Mouse (Mus musculus) liver, adult 2 months (tissue): ENCODE data around the gene Arfgef2. TPM values are rescaled to one million over a fixed set of nuclear protein-coding genes. Genes with fewer than 3 reads are reported as not detected.

ENCODE experiments used
- DNase-seq: peaks from one replicate; pipeline ENCODE4 v3.0.0-alpha.2; 2011; ENCODE audit warnings: low read depth, low spot score; ENCODE audit errors: extremely low read depth
- H3K27ac ChIP-seq: fragments of 200-500 bp; replicated peaks from 2 replicates; pipeline ENCODE4 v1.5.1; 2012; ENCODE audit warnings: low read depth, mild to moderate bottlenecking, control low read depth, inconsistent platforms, low read length; ENCODE audit not compliant: insufficient read depth
- H3K27me3 ChIP-seq: fragments of 200-500 bp; 2 replicates; pipeline ENCODE4 v1.6.1; 2012; ENCODE audit warnings: mild to moderate bottlenecking, moderate library complexity, low read length, inconsistent platforms; ENCODE audit not compliant: control insufficient read depth, insufficient read depth
- H3K36me3 ChIP-seq: fragments of 200-500 bp; 2 replicates; pipeline ENCODE4 v1.6.1; 2012; ENCODE audit warnings: low read length, inconsistent platforms; ENCODE audit not compliant: control insufficient read depth, insufficient read depth
- H3K4me1 ChIP-seq: fragments of 200-500 bp; 2 replicates; pipeline ENCODE4 v1.6.1; 2011; ENCODE audit warnings: low read length; ENCODE audit not compliant: control insufficient read depth, insufficient read depth
- H3K4me3 ChIP-seq: fragments of 200-500 bp; 2 replicates; pipeline ENCODE4 v1.5.1; 2011; ENCODE audit warnings: low read depth, mild to moderate bottlenecking, control low read depth, low read length, moderate library complexity; ENCODE audit not compliant: insufficient read depth
- H3K79me2 ChIP-seq: fragments of 200-500 bp; 2 replicates; pipeline ENCODE4 v1.6.1; 2012; ENCODE audit warnings: inconsistent platforms, mild to moderate bottlenecking, low read length, moderate library complexity; ENCODE audit not compliant: control insufficient read depth, insufficient read depth
- H3K9ac ChIP-seq: fragments of 200-500 bp; 2 replicates; pipeline ENCODE4 v1.6.1; 2012; ENCODE audit warnings: low read depth, mild to moderate bottlenecking, control low read depth, inconsistent platforms, low read length
- CTCF ChIP-seq: fragments of 200-500 bp; IDR thresholded peaks from 2 replicates; pipeline ENCODE4 v1.5.1; 2011; ENCODE audit warnings: low read depth, low read length, control low read depth
- POLR2A ChIP-seq: fragments of 200-500 bp; IDR thresholded peaks from 2 replicates; pipeline ENCODE4 v1.6.1; 2011; ENCODE audit warnings: low read length, control low read depth; ENCODE audit not compliant: insufficient read depth; ENCODE audit errors: extremely low read depth
- WGBS: fragments of 180-500 bp; shearing (Covaris S2); methylation state at CpG from one replicate; pipeline ENCODE4 v1.1.7; 2018; 5-methylcytosine and 5-hydroxymethylcytosine counted together
- polyA plus RNA-seq: library from polyadenylated mRNA; depleted of rRNA; stranded (reverse); fragments of >200 nt; gene quantifications from 2 replicates; pipeline ENCODE4 v1.2.3, GENCODE M21; 2012
- total RNA-seq: library from RNA; depleted of rRNA; stranded (reverse); fragments of >200 nt; gene quantifications from 2 replicates; pipeline ENCODE4 v1.2.3, GENCODE M21; 2014

Gene Arfgef2
- total and polyA plus RNA-seq, 2 experiments, result 13.5 to 18.3 TPM

- Histone ChIP-seq H3K9ac (peak overlapping the region; percentile 44), H3K27me3 (no peaks in the 10 kb centered on the region), H3K4me3 (peak overlapping the region; percentile 7; the same call in 1 of the 2 replicates), H3K79me2 (no peaks in the 10 kb centered on the region), H3K27ac (peak overlapping the region; percentile 16; the same call in 1 of the 2 replicates), H3K4me1 (peaks cover 12% of the 10 kb centered on the region), H3K36me3 (peaks cover 33% of the 10 kb centered on the region)
- no peak for TF ChIP-seq POLR2A
- TF ChIP-seq CTCF, result no peak
- 19% methylated on average over 20 of the region's 20 CpGs for WGBS
- peak; percentile 93 for DNase-seq
Measured at GRCm38 (mm10) chr2:166870271-166870865, 65.0 kb downstream of the Arfgef2 start.

GRCm38 (mm10) chr2:166870899-166871298 is 65.5 kb downstream of the Arfgef2 start:
- Histone ChIP-seq H3K79me2 (no peaks in the 10 kb centered on the region), H3K4me3 (no peak overlapping the region), H3K27me3 (no peaks in the 10 kb centered on the region), H3K4me1 (peaks cover 12% of the 10 kb centered on the region), H3K36me3 (peaks cover 33% of the 10 kb centered on the region), H3K9ac (no peak overlapping the region), H3K27ac (peak overlapping the region; percentile 16; the same call in 1 of the 2 replicates)
- 62% methylated on average over 10 of the region's 10 CpGs for WGBS
- TF ChIP-seq CTCF, result no peak
- TF ChIP-seq POLR2A, result no peak
- no peak for DNase-seq

GRCm38 (mm10) chr2:166874675-166875280 is 69.4 kb downstream of the Arfgef2 start:
- no peak overlapping the region for H3K9ac ChIP-seq
- no peaks in the 10 kb centered on the region for H3K27me3 ChIP-seq
- no peak overlapping the region for H3K27ac ChIP-seq
- H3K36me3 ChIP-seq, result peaks cover 45% of the 10 kb centered on the region
- peaks cover 9% of the 10 kb centered on the region for H3K4me1 ChIP-seq
- H3K4me3 ChIP-seq, result no peak overlapping the region
- DNase-seq, result no peak
- H3K79me2 ChIP-seq, result no peaks in the 10 kb centered on the region
- no peak for TF ChIP-seq POLR2A
- TF ChIP-seq CTCF, result no peak
- 66% methylated on average over 10 of the region's 10 CpGs for WGBS

GRCm38 (mm10) chr2:166875561-166875960 is 70.2 kb downstream of the Arfgef2 start:
- TF ChIP-seq CTCF (no peak), POLR2A (no peak)
- Histone ChIP-seq H3K4me1 (peaks cover 5% of the 10 kb centered on the region), H3K4me3 (no peak overlapping the region), H3K27ac (no peak overlapping the region), H3K79me2 (no peaks in the 10 kb centered on the region), H3K9ac (no peak overlapping the region), H3K36me3 (peaks cover 50% of the 10 kb centered on the region), H3K27me3 (no peaks in the 10 kb centered on the region)
- 92% methylated on average over 6 of the region's 6 CpGs for WGBS
- no peak for DNase-seq

- no peak overlapping the region for H3K9ac ChIP-seq
- WGBS, result 96% methylated on average over 10 of the region's 10 CpGs
- H3K4me3 ChIP-seq, result no peak overlapping the region
- no peaks in the 10 kb centered on the region for H3K27me3 ChIP-seq
- H3K36me3 ChIP-seq, result peaks cover 55% of the 10 kb centered on the region
- DNase-seq, result no peak
- no peaks in the 10 kb centered on the region for H3K79me2 ChIP-seq
- H3K27ac ChIP-seq, result no peak overlapping the region
- TF ChIP-seq CTCF (no peak), POLR2A (no peak)
- no peaks in the 10 kb centered on the region for H3K4me1 ChIP-seq
Measured at GRCm38 (mm10) chr2:166876331-166876730, 70.9 kb downstream of the Arfgef2 start.

- H3K9ac ChIP-seq, result no peak overlapping the region
Measured at GRCm38 (mm10) chr2:166885066-166885465, 79.7 kb downstream of the Arfgef2 start.

More at GRCm38 (mm10) chr2:166885066-166885465, 79.7 kb downstream of the Arfgef2 start:
- DNase-seq, result peak; percentile 52
- Histone ChIP-seq H3K4me3 (no peak overlapping the region), H3K27me3 (no peaks in the 10 kb centered on the region), H3K79me2 (no peaks in the 10 kb centered on the region), H3K27ac (no peak overlapping the region), H3K4me1 (peaks cover 11% of the 10 kb centered on the region), H3K36me3 (peaks cover 12% of the 10 kb centered on the region)
- TF ChIP-seq CTCF, result no peak
- no peak for TF ChIP-seq POLR2A
- WGBS, result 55% methylated on average over 7 of the region's 7 CpGs
